Mouse (Mus musculus): ENCODE measurements at regions not wholly inside any gene's neighbourhood (a gene's known extent, or its start where the extent isn't known, plus 50 kb on each side); places are given as distances from the start of the nearest gene placed in this dataset.

DNA sequence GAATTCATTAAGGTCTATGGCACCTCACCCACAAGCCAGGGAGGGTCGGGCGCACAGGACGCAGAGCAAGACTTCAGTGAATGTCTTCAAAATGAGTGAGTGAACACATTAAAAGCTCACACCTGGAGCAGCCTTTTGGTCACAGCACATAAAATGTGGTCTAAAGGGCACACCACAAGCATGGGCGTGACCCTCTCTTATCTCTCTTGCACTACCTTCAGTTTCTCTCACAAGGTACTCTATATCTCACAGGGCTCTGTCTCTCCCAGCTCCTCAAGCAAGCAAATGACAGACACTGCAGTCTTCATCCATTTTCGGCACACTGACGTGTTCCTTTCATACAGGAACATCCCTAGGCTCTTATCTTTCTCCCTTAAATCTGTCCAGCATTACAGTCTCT lies 444.0 kb downstream of the Slc16a7 start:
- DNase-seq = no peak

DNA sequence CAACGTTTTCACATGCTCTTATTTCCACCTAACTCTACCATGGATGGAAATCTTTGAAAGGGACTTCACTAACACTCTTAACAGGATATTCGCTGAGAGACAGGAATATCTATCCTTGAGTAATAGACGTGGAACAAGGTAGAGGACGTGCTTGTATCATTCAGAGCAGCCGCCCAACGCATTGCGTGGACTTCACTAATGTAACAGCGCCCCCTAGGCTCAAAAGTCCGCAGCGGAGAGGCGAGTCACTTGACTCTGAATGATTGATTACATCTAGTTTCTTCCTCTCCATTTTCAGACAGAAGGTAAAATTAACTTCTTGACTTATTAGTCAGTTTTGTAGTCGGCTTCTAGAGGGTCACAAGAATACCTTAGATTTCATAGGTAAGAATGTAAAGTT lies 447.1 kb downstream of the Slc16a7 start:
- DNase-seq = peak; percentile 6

DNA sequence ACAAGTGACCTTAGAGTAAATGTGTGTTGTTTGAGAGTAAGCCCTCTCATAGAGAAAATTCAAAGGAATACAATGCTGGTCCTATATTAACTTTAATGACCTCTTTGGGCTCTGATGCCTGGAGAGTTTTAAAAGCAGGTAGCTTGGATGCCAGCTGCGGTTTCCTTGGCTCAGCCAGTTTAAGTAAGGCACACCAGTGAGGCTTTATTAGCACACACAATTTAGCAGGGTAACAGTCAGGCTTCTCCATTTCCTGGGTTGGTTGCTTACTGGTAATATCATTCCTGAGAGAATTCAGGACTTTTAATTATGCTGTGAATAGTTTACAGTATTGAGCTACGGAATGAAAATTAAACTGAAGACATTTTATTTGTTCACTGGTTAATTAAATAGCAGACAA lies 462.0 kb downstream of the Slc16a7 start:
- DNase-seq = no peak

DNA sequence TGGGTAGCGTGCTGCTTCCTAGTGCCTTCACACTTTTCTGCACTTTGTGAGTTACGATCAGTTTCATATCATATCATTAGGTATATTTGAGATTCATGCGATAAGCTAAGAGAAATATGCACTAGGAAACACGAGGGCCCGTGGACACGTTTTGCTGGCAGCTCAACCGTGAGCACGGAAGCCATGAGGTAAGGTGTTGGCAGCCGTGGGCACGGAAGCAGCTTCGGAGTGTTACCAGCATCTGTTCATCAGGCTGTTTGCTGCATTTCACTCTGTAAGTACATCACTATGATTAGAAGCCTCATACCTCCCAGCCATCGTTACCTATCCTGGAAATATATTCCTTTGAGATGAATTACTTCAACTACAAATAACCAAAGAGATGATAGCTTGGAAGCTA lies 489.2 kb downstream of the Slc16a7 start:
- peak; percentile 14 for DNase-seq

DNA sequence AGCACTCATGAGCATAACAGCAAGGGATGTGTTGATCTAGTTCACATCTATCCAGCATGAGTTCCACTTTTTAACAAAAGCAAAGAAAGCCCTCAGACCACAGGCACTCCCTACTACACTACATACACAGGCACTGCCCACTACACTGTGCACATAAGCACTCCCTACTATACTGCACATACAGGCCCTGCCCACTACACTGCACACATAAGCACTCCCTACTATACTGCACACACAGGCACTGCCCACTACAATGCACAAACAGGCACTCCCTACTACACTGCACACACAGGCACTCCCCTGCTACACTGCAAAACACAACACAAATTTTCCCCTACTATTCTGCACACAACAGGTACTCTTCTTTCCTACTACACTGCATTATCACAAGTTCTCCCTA lies 510.7 kb downstream of the Slc16a7 start:
- no peak for DNase-seq

DNA sequence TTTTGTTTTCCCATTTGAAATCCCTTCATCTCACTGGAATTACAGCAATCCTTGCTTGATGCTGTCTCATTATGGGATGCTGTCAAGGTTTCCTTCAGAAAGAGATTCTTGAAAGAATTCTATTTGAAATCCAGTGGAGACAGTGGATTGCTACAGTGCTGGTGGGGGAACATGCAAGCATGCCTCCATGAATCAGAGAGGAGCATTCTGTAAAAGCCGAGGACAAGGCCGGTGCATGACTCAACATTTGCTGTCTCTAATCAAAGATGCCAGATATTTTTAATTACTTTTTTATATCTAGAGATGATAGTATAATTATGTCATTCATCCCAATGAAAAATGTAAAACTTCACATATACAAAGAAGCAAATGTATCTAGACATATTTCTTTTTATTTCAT lies 511.6 kb downstream of the Slc16a7 start:
- DNase-seq = no peak

DNA sequence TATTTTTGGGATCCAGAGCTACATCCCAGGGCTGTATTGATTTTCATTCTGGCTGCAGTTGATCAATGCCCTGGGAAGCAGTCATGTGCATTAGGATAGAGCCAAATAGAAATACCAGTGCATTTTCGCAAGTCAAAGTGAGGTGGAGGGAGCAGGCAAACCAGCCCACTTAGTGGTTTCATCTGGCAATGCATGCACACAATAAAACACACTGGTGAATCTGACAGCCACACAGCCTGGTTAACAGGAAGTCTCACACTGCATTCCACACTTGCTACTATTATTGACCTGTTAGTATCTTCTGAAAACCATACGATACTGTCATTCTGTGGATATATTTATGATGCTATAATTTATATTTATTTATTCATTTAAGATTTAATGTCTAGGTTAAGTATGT lies 517.1 kb downstream of the Slc16a7 start:
- DNase-seq = no peak

DNA sequence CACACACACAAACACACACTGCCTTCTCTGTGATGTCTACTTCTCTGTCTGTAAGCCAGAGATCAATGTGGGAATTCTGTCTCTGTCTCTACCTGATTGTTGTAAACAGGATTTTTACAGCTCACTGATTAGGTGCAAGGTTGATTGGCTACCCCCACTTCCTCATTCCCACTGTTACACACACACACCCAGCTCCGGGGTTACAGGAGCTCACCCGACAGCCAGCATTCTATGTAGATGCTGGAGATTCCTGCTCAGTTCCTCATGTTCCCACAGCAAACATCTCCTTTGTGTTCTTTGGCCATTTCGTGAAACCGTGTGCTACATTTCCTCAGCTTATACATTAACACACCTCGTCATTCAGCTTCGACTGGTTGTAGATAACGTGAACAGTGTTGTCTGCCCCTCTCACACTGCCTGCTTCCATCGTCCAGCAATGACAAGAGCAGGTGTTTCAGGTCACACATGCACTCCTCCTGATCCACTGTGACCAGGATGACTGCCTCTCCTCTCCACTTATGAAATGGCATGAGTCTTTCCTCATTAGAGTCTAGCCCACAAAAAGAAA lies 546.6 kb downstream of the Slc16a7 start:
- DNase-seq = no peak

DNA sequence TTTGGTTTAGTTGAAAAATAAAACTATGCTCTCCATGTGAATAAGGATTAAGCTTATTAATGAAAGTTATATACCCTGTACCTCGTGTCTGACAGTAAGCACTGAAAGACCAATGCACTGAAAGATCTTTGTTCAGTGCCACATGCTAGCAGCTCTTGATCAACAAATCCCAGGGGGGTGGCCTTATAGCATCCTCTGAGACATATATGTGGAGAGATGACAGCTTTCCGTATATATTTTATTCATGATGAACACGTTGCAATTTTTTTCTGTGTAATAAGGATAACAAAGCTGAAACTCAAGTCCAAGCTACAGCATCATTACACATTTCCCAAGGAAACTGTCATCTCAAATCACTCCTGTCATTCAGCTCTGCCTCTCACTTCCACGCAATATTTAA lies 555.3 kb downstream of the Slc16a7 start:
- no peak for DNase-seq

DNA sequence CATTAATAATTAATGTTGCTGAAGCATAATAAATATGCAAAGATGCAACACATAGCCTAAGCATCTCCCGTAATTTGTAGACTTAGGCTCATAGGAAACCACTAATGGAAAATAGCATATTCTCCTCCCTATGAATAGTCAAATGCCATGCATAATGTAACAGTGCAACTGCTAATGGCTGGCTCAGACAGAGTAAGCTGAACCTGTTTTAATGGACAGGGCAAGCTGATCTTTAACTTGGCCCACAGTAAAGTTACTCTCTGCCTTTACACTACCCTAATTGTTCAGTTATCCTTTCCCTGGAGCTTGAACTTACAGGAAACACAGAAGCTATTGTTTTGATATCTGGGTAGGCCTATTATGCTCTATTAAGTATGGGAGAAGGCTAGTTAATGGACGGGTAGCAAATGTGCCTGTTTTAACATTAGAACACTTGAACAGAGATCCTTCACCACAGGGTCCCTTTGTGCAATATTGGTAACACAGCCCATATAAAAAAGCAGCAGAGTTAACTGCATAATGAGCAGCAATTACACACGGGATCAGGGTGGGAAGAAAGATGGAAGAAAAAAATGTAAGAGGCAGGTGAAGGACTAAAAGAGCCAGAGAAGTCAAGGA lies 585.2 kb downstream of the Slc16a7 start:
- no peak for DNase-seq

Measured in right cerebral cortex, postnatal 14 days (tissue).